Mouse (Mus musculus): Measurements from ENCODE around the gene Ttc7.

- TF ChIP-seq CTCF (IDR thresholded peaks at IDR 0.05; ENCODE audit: insufficient read depth, low read depth, low read length) (no peak), POLR2A (IDR thresholded peaks at IDR 0.05; ENCODE audit: insufficient read depth, low read depth, low read length) (no peak)
These were observed 44.9 kb upstream of the Ttc7 start for GRCm38 (mm10) chr17:87237826-87238225.

All from olfactory bulb, adult 2 months (tissue).